Mouse (Mus musculus) embryonic stem cell, embryonic (primary cell): ENCODE results near the gene Ddx21.

ENCODE experiments used
- CTCF ChIA-PET, 4 experiments: fragments of 300-600 bp in 2 of 4; fragments of 350-600 bp in 2 of 4; sonication (Branson Sonifier 250); formaldehyde crosslinking; loops; one replicate each; lab custom pipeline; 2022; ENCODE audit warnings: inconsistent platforms in 2 of 4; lab: Charles Lee
- POLR2A ChIA-PET, 4 experiments: fragments of 300-600 bp in 2 of 4; fragments of 350-600 bp in 2 of 4; sonication (Branson Sonifier 250); formaldehyde crosslinking; loops; one replicate each; lab custom pipeline; 2022; ENCODE audit warnings: antibody characterized with exemption in 4 of 4, inconsistent platforms in 1 of 4; lab: Charles Lee

The Ddx21 gene

GRCm38 (mm10) chr10:62602177-62603040 is at the start of gene Ddx21:
TSS of gene Ddx21 (minus strand) at chr10:62602281.
- ChIA-PET CTCF (interaction anchor here in 1 of 4 experiments (0.9 to 2.1 kb wide), 3 partner anchors 12 to 57 kb away, joined by 3 to 12 read pairs (median 3); no protein-coding TSS in a partner anchor), POLR2A (interaction anchor here in 3 of 4 experiments (0.5 to 21.9 kb wide), 45 partner anchors 9 to 367 kb away, joined by 3 to 344 read pairs (median 4); partner anchors contain the start of genes Ddx50 (in 2 of the 3), Kif1bp (in 2 of the 3), Vps26a (in 2 of the 3) and Ccar1 (in 1 of the 3))

GRCm38 (mm10) chr10:62650881-62651810 is 49.1 kb upstream of the Ddx21 start, which contains the start of gene Ddx50:
TSS of gene Ddx50 (minus strand) at chr10:62651218.
- POLR2A ChIA-PET, result interaction anchor here (0.6 to 6.2 kb wide), 50 partner anchors 10 to 1199 kb away, joined by 3 to 52 read pairs (median 4); partner anchors contain the start of genes Ccar1 (in 2 of the 4), Ddx21 (in 2 of the 4), Kif1bp (in 2 of the 4) and Vps26a (in 2 of the 4)
- CTCF ChIA-PET, result interaction anchor here in 3 of 4 experiments (0.5 to 1.1 kb wide), 7 partner anchors 26 to 1301 kb away, joined by 3 to 7 read pairs (median 3); no protein-coding TSS in a partner anchor

GRCm38 (mm10) chr10:62650358-62650782 is 48.3 kb upstream of the Ddx21 start:
- POLR2A ChIA-PET, result interaction anchor here (0.6 to 6.2 kb wide), 42 partner anchors 11 to 1198 kb away, joined by 3 to 52 read pairs (median 4); partner anchors contain the start of genes Ccar1 (in 2 of the 4), Ddx21 (in 2 of the 4), 4930507D05Rik (in 1 of the 4) and Eif4ebp2 (in 1 of the 4)

GRCm38 (mm10) chr10:62604161-62604560 is 2.1 kb upstream of the Ddx21 start:
- POLR2A ChIA-PET, result interaction anchor here in 3 of 4 experiments (0.5 to 21.9 kb wide), 13 partner anchors 11 to 288 kb away, joined by 3 to 344 read pairs (median 3); partner anchors contain the start of genes Ccar1 (in 1 of the 3), Ddx50 (in 1 of the 3) and Kif1bp (in 1 of the 3)
- CTCF ChIA-PET, result interaction anchor here in 2 of 4 experiments (0.5 to 0.6 kb wide), 3 partner anchors 97 to 458 kb away, joined by 3 read pairs; no protein-coding TSS in a partner anchor

More at GRCm38 (mm10) chr10:62650358-62650782, 48.3 kb upstream of the Ddx21 start:
- CTCF ChIA-PET, result interaction anchor here in 3 of 4 experiments (0.5 to 1.1 kb wide), 7 partner anchors 26 to 337 kb away, joined by 3 to 7 read pairs (median 3); partner anchors contain the start of gene Hkdc1 (in 1 of the 3)

- ChIA-PET CTCF (no interaction called here), POLR2A (interaction anchor here in 3 of 4 experiments (0.6 to 21.9 kb wide), 19 partner anchors 11 to 634 kb away, joined by 3 to 344 read pairs (median 5); partner anchors contain the start of genes Ddx50 (in 2 of the 3), Ccar1 (in 1 of the 3) and Kif1bp (in 1 of the 3))
Observed at GRCm38 (mm10) chr10:62603233-62604030, 1.4 kb upstream of the Ddx21 start.

GRCm38 (mm10) chr10:62601833-62602176 is 276 bp downstream of the Ddx21 start:
- ChIA-PET CTCF (interaction anchor here in 1 of 4 experiments (0.9 to 2.1 kb wide), 3 partner anchors 11 to 58 kb away, joined by 3 to 12 read pairs (median 3); no protein-coding TSS in a partner anchor), POLR2A (interaction anchor here in 3 of 4 experiments (0.5 to 21.9 kb wide), 45 partner anchors 11 to 368 kb away, joined by 3 to 344 read pairs (median 4); partner anchors contain the start of genes Ddx50 (in 2 of the 3), Kif1bp (in 2 of the 3), Vps26a (in 2 of the 3) and 4930507D05Rik (in 1 of the 3))

- POLR2A ChIA-PET, result interaction anchor here in 3 of 4 experiments (0.5 to 21.9 kb wide), 45 partner anchors 11 to 999 kb away, joined by 3 to 344 read pairs (median 4); partner anchors contain the start of genes Ddx50 (in 2 of the 3), Kif1bp (in 2 of the 3), Vps26a (in 2 of the 3) and 4930507D05Rik (in 1 of the 3)
- CTCF ChIA-PET, result interaction anchor here in 1 of 4 experiments (0.9 to 2.1 kb wide), 3 partner anchors 11 to 58 kb away, joined by 3 to 12 read pairs (median 3); no protein-coding TSS in a partner anchor
Observed at GRCm38 (mm10) chr10:62601053-62601791, 859 bp downstream of the Ddx21 start.

- CTCF ChIA-PET, result interaction anchor here in 1 of 4 experiments (0.6 kb wide), 1 partner anchor 74 kb away, joined by 4 read pairs; no protein-coding TSS in a partner anchor
- POLR2A ChIA-PET, result interaction anchor here (0.6 to 21.9 kb wide), 12 partner anchors 8 to 759 kb away, joined by 3 to 344 read pairs (median 4); partner anchors contain the start of genes Kif1bp (in 3 of the 4) and Ddx50 (in 2 of the 4)
Observed at GRCm38 (mm10) chr10:62600056-62600455, 2.0 kb downstream of the Ddx21 start.

- ChIA-PET CTCF (interaction anchor here in 2 of 4 experiments (0.6 to 0.7 kb wide), 2 partner anchors 87 to 112 kb away, joined by 4 to 13 read pairs; partner anchors contain the start of gene Vps26a (in 1 of the 2)), POLR2A (interaction anchor here (0.6 to 21.9 kb wide), 9 partner anchors 9 to 196 kb away, joined by 3 to 344 read pairs (median 4); partner anchors contain the start of genes Kif1bp (in 2 of the 4), 4930507D05Rik (in 1 of the 4) and Supv3l1 (in 1 of the 4))
Observed at GRCm38 (mm10) chr10:62599311-62599710, 2.8 kb downstream of the Ddx21 start.

- POLR2A ChIA-PET, result interaction anchor here in 3 of 4 experiments (0.6 to 21.9 kb wide), 6 partner anchors 6 to 583 kb away, joined by 3 to 344 read pairs (median 5); partner anchors contain the start of genes Ddx21 (in 1 of the 3) and Kif1bp (in 1 of the 3)
- CTCF ChIA-PET, result interaction anchor here in 1 of 4 experiments (0.6 kb wide), 1 partner anchor 219 kb away, joined by 5 read pairs; no protein-coding TSS in a partner anchor
Observed at GRCm38 (mm10) chr10:62592496-62592895, 9.6 kb downstream of the Ddx21 start.

GRCm38 (mm10) chr10:62590200-62590599 is 11.9 kb downstream of the Ddx21 start:
- ChIA-PET CTCF (interaction anchor here (0.6 to 2.1 kb wide), 17 partner anchors 10 to 163 kb away, joined by 3 to 18 read pairs (median 3); partner anchors contain the start of genes Kif1bp (in 3 of the 4) and Ddx21 (in 1 of the 4)), POLR2A (interaction anchor here (0.5 to 21.9 kb wide), 12 partner anchors 4 to 745 kb away, joined by 3 to 344 read pairs (median 4); partner anchors contain the start of genes Ddx21 (in 2 of the 4) and Kif1bp (in 2 of the 4))

GRCm38 (mm10) chr10:62588616-62589015 is 13.5 kb downstream of the Ddx21 start:
- ChIA-PET CTCF (interaction anchor here in 1 of 4 experiments (1.2 to 1.4 kb wide), 2 partner anchors 10 to 17 kb away, joined by 3 to 4 read pairs; no protein-coding TSS in a partner anchor), POLR2A (interaction anchor here in 3 of 4 experiments (0.5 to 21.9 kb wide), 8 partner anchors 3 to 204 kb away, joined by 3 to 344 read pairs (median 6); partner anchors contain the start of genes Kif1bp (in 3 of the 3), Ccar1 (in 1 of the 3), Ddx21 (in 1 of the 3) and Vps26a (in 1 of the 3))

GRCm38 (mm10) chr10:62583245-62583644 is 18.8 kb downstream of the Ddx21 start:
- ChIA-PET POLR2A (interaction anchor here in 2 of 4 experiments (0.6 to 19.6 kb wide), 6 partner anchors 13 to 209 kb away, joined by 3 to 344 read pairs (median 4); partner anchors contain the start of genes Ddx21 (in 2 of the 2) and Ccar1 (in 1 of the 2)), CTCF (no interaction called here)

GRCm38 (mm10) chr10:62582701-62583100 is 19.4 kb downstream of the Ddx21 start:
- POLR2A ChIA-PET, result interaction anchor here in 2 of 4 experiments (0.9 to 19.6 kb wide), 4 partner anchors 12 to 210 kb away, joined by 3 to 344 read pairs (median 4); partner anchors contain the start of genes Ccar1 (in 1 of the 2) and Ddx21 (in 1 of the 2)
- CTCF ChIA-PET, result interaction anchor here in 1 of 4 experiments (0.5 kb wide), 1 partner anchor 800 kb away, joined by 3 read pairs; no protein-coding TSS in a partner anchor
